Mouse (Mus musculus): ENCODE measurements around the gene Akt1s1. TPM values are rescaled to one million over a fixed set of nuclear protein-coding genes. Genes with fewer than 3 reads are reported as not detected.

The Akt1s1 gene
- polyA plus RNA-seq, 1 experiment from 2014 or later = 53.9 TPM

GRCm38 (mm10) chr7:44860576-44861428 is 12.0 kb downstream of the Akt1s1 start:
- H3K4me1 ChIP-seq (ENCODE audit: control insufficient read depth, insufficient read depth, low read length) = peaks cover 25% of the 10 kb centered on the region
- H3K36me3 ChIP-seq (ENCODE audit: control insufficient read depth, insufficient read depth, low read length) = peaks cover 25% of the 10 kb centered on the region
- H3K4me3 ChIP-seq (ENCODE audit: low read depth, low read length) = no peak overlapping the region
- no peaks in the 10 kb centered on the region for H3K27me3 ChIP-seq (ENCODE audit: control insufficient read depth, insufficient read depth, low read length)
- no peak overlapping the region for H3K27ac ChIP-seq (ENCODE audit: low read depth, low read length)
- ATAC-seq (replicated peaks; ENCODE audit: insufficient number of reproducible peaks, low FRiP score, low TSS enrichment) = no peak
- H3K4me2 ChIP-seq = no peak overlapping the region
- WGBS (ENCODE audit: insufficient replicate concordance) = 61% methylated on average over 22 of the region's 22 CpGs
- no peaks in the 10 kb centered on the region for H3K9me3 ChIP-seq (replicated peaks; ENCODE audit: control insufficient read depth, low read length)
- no peak overlapping the region for H3K9ac ChIP-seq (ENCODE audit: low read depth, low read length)

- H3K9me3 ChIP-seq (replicated peaks; ENCODE audit: control insufficient read depth, low read length) = no peaks in the 10 kb centered on the region
- no peak overlapping the region for H3K4me3 ChIP-seq (ENCODE audit: low read depth, low read length)
- peaks cover 25% of the 10 kb centered on the region for H3K36me3 ChIP-seq (ENCODE audit: control insufficient read depth, insufficient read depth, low read length)
- H3K9ac ChIP-seq (ENCODE audit: low read depth, low read length) = no peak overlapping the region
- WGBS (ENCODE audit: insufficient replicate concordance) = 85% methylated on average over 14 of the region's 14 CpGs
- peaks cover 31% of the 10 kb centered on the region for H3K4me1 ChIP-seq (ENCODE audit: control insufficient read depth, insufficient read depth, low read length)
- H3K4me2 ChIP-seq = no peak overlapping the region
- H3K27ac ChIP-seq (ENCODE audit: low read depth, low read length) = no peak overlapping the region
- H3K27me3 ChIP-seq (ENCODE audit: control insufficient read depth, insufficient read depth, low read length) = no peaks in the 10 kb centered on the region
- no peak for ATAC-seq (replicated peaks; ENCODE audit: insufficient number of reproducible peaks, low FRiP score, low TSS enrichment)
Observed at GRCm38 (mm10) chr7:44861429-44861816, 12.6 kb downstream of the Akt1s1 start.

GRCm38 (mm10) chr7:44862434-44862833 is 13.6 kb downstream of the Akt1s1 start:
- H3K36me3 ChIP-seq (ENCODE audit: control insufficient read depth, insufficient read depth, low read length) = peaks cover 25% of the 10 kb centered on the region
- H3K4me3 ChIP-seq (ENCODE audit: low read depth, low read length) = no peak overlapping the region
- H3K9me3 ChIP-seq (replicated peaks; ENCODE audit: control insufficient read depth, low read length) = no peaks in the 10 kb centered on the region
- WGBS (ENCODE audit: insufficient replicate concordance) = 85% methylated on average over 8 of the region's 8 CpGs
- H3K27ac ChIP-seq (ENCODE audit: low read depth, low read length) = no peak overlapping the region
- no peak for ATAC-seq (replicated peaks; ENCODE audit: insufficient number of reproducible peaks, low FRiP score, low TSS enrichment)
- H3K4me1 ChIP-seq (ENCODE audit: control insufficient read depth, insufficient read depth, low read length) = peaks cover 39% of the 10 kb centered on the region
- H3K9ac ChIP-seq (ENCODE audit: low read depth, low read length) = no peak overlapping the region
- no peak overlapping the region for H3K4me2 ChIP-seq
- H3K27me3 ChIP-seq (ENCODE audit: control insufficient read depth, insufficient read depth, low read length) = no peaks in the 10 kb centered on the region

GRCm38 (mm10) chr7:44863210-44863609 is 14.4 kb downstream of the Akt1s1 start:
- Histone ChIP-seq H3K4me3 (ENCODE audit: low read depth, low read length) (no peak overlapping the region), H3K27ac (ENCODE audit: low read depth, low read length) (no peak overlapping the region), H3K4me2 (no peak overlapping the region), H3K27me3 (ENCODE audit: control insufficient read depth, insufficient read depth, low read length) (no peaks in the 10 kb centered on the region), H3K9ac (ENCODE audit: low read depth, low read length) (no peak overlapping the region), H3K36me3 (ENCODE audit: control insufficient read depth, insufficient read depth, low read length) (peaks cover 25% of the 10 kb centered on the region), H3K9me3 (replicated peaks; ENCODE audit: control insufficient read depth, low read length) (no peaks in the 10 kb centered on the region), H3K4me1 (ENCODE audit: control insufficient read depth, insufficient read depth, low read length) (peaks cover 42% of the 10 kb centered on the region)
- WGBS (ENCODE audit: insufficient replicate concordance) = 88% methylated on average over 14 of the region's 14 CpGs
- no peak for ATAC-seq (replicated peaks; ENCODE audit: insufficient number of reproducible peaks, low FRiP score, low TSS enrichment)

- H3K36me3 ChIP-seq (ENCODE audit: control insufficient read depth, insufficient read depth, low read length) = peaks cover 25% of the 10 kb centered on the region
- H3K27ac ChIP-seq (ENCODE audit: low read depth, low read length) = peak overlapping the region; percentile 32; the same call in 1 of the 2 replicates
- H3K4me2 ChIP-seq = no peak overlapping the region
- no peak overlapping the region for H3K9ac ChIP-seq (ENCODE audit: low read depth, low read length)
- no peak for ATAC-seq (replicated peaks; ENCODE audit: insufficient number of reproducible peaks, low FRiP score, low TSS enrichment)
- peaks cover 45% of the 10 kb centered on the region for H3K4me1 ChIP-seq (ENCODE audit: control insufficient read depth, insufficient read depth, low read length)
- H3K4me3 ChIP-seq (ENCODE audit: low read depth, low read length) = no peak overlapping the region
- 88% methylated on average over 11 of the region's 11 CpGs for WGBS (ENCODE audit: insufficient replicate concordance)
- H3K9me3 ChIP-seq (replicated peaks; ENCODE audit: control insufficient read depth, low read length) = no peaks in the 10 kb centered on the region
- H3K27me3 ChIP-seq (ENCODE audit: control insufficient read depth, insufficient read depth, low read length) = no peaks in the 10 kb centered on the region
Observed at GRCm38 (mm10) chr7:44863982-44864494, 15.2 kb downstream of the Akt1s1 start.

- no peaks in the 10 kb centered on the region for H3K9me3 ChIP-seq (replicated peaks; ENCODE audit: control insufficient read depth, low read length)
- peaks cover 45% of the 10 kb centered on the region for H3K4me1 ChIP-seq (ENCODE audit: control insufficient read depth, insufficient read depth, low read length)
- peak overlapping the region; percentile 32 for H3K27ac ChIP-seq (ENCODE audit: low read depth, low read length)
- H3K4me2 ChIP-seq = peak overlapping the region; percentile 19; the same call in 1 of the 2 replicates
- H3K9ac ChIP-seq (ENCODE audit: low read depth, low read length) = 0 out of 2 replicates have a peak overlapping the region, but pooled peaks have one; percentile 46
- no peaks in the 10 kb centered on the region for H3K27me3 ChIP-seq (ENCODE audit: control insufficient read depth, insufficient read depth, low read length)
- ATAC-seq (replicated peaks; ENCODE audit: insufficient number of reproducible peaks, low FRiP score, low TSS enrichment) = no peak
- WGBS (ENCODE audit: insufficient replicate concordance) = 74% methylated on average over 24 of the region's 24 CpGs
- H3K36me3 ChIP-seq (ENCODE audit: control insufficient read depth, insufficient read depth, low read length) = peaks cover 23% of the 10 kb centered on the region
- H3K4me3 ChIP-seq (ENCODE audit: low read depth, low read length) = no peak overlapping the region
Observed at GRCm38 (mm10) chr7:44864595-44865542, 16.1 kb downstream of the Akt1s1 start.

GRCm38 (mm10) chr7:44866276-44867009 is 17.7 kb downstream of the Akt1s1 start:
- Histone ChIP-seq H3K9ac (ENCODE audit: low read depth, low read length) (peak overlapping the region; percentile 46; the same call in 1 of the 2 replicates), H3K9me3 (replicated peaks; ENCODE audit: control insufficient read depth, low read length) (no peaks in the 10 kb centered on the region), H3K27ac (ENCODE audit: low read depth, low read length) (peak overlapping the region; percentile 38), H3K4me2 (peak overlapping the region; percentile 37), H3K4me3 (ENCODE audit: low read depth, low read length) (peak overlapping the region; percentile 19; the same call in 1 of the 2 replicates), H3K36me3 (ENCODE audit: control insufficient read depth, insufficient read depth, low read length) (peaks cover 23% of the 10 kb centered on the region), H3K4me1 (ENCODE audit: control insufficient read depth, insufficient read depth, low read length) (peaks cover 49% of the 10 kb centered on the region), H3K27me3 (ENCODE audit: control insufficient read depth, insufficient read depth, low read length) (no peaks in the 10 kb centered on the region)
- WGBS (ENCODE audit: insufficient replicate concordance) = 55% methylated on average over 15 of the region's 15 CpGs
- no peak; the same call in 1 of the 2 replicates for ATAC-seq (replicated peaks; ENCODE audit: insufficient number of reproducible peaks, low FRiP score, low TSS enrichment)

All from heart, embryonic 11.5 days (tissue).